Mouse (Mus musculus) C2C12 (cell line): Measurements from ENCODE around the gene Aph1c. TPM values are rescaled to one million over a fixed set of nuclear protein-coding genes. Genes with fewer than 3 reads are reported as not detected.
"Not testable (repeated sequence)": the region's sequence is repeated elsewhere in the genome, so short reads cannot be mapped to it uniquely, and the experiment has no call there.

ENCODE experiments used
- H3K27me3 ChIP-seq: one replicate; pipeline ENCODE4 v1.6.1; 2011; ENCODE audit not compliant: control insufficient read depth, insufficient read depth, insufficient read length
- H3K36me3 ChIP-seq: one replicate; pipeline ENCODE4 v1.6.1; 2011; ENCODE audit not compliant: control insufficient read depth, insufficient read depth
- H3K4me3 ChIP-seq: one replicate; pipeline ENCODE4 v1.5.1; 2011; ENCODE audit warnings: mild to moderate bottlenecking, control low read depth; ENCODE audit not compliant: poor library complexity, insufficient read depth, severe bottlenecking
- H3K79me2 ChIP-seq: one replicate; pipeline ENCODE4 v1.6.1; 2011; ENCODE audit not compliant: control insufficient read depth, insufficient read depth
- H3K79me3 ChIP-seq: one replicate; pipeline ENCODE4 v1.6.1; 2011; ENCODE audit warnings: low read depth, control low read depth
- H3ac ChIP-seq: one replicate; pipeline ENCODE3; 2011; ENCODE audit warnings: low read depth; ENCODE audit not compliant: control insufficient read depth, insufficient read length
- CEBPB ChIP-seq: IDR thresholded peaks from one replicate; pipeline ENCODE4 v1.6.1; 2011; ENCODE audit warnings: low read depth, mild to moderate bottlenecking, control low read depth, moderate library complexity
- CTCF ChIP-seq: IDR thresholded peaks from one replicate; pipeline ENCODE4 v1.5.1; 2011; ENCODE audit not compliant: control insufficient read depth, insufficient read depth, insufficient read length
- FOSL1 ChIP-seq: IDR thresholded peaks from one replicate; pipeline ENCODE4 v1.8.0; 2011; ENCODE audit warnings: mild to moderate bottlenecking, low read length; ENCODE audit not compliant: poor library complexity, insufficient read depth, severe bottlenecking
- MAX ChIP-seq: IDR thresholded peaks from one replicate; pipeline ENCODE4 v1.6.1; 2011; ENCODE audit warnings: mild to moderate bottlenecking, control low read depth
- MYOD1 ChIP-seq: IDR thresholded peaks from one replicate; pipeline ENCODE4 v1.6.1; 2011; ENCODE audit warnings: low read depth; ENCODE audit not compliant: control insufficient read depth, insufficient read length
- MYOG ChIP-seq: IDR thresholded peaks from one replicate; pipeline ENCODE4 v1.6.1; 2011; ENCODE audit not compliant: control insufficient read depth, insufficient read length; ENCODE audit errors: extremely low read depth
- USF1 ChIP-seq: IDR thresholded peaks from one replicate; pipeline ENCODE4 v1.6.1; 2011; ENCODE audit warnings: low read depth, mild to moderate bottlenecking, control low read depth, moderate library complexity
- polyA plus RNA-seq: library from polyadenylated mRNA; unstranded; fragments of >200 nt; fragmentation: generic; extraction: Trizol; gene quantifications from one replicate; pipeline ENCODE4 v1.2.1, GENCODE M21; 2012; ENCODE audit warnings: missing spikeins

Aph1c gene
- polyA plus RNA-seq, 1 experiment, result 0.49 TPM

GRCm38 (mm10) chr9:66795464-66796324 lies 38.8 kb downstream of the Aph1c start, which contains the start of gene Aph1b:
TSS of gene Aph1b (minus strand) at chr9:66795490.
- Histone ChIP-seq H3K4me3 (peak within 1 kb of the TSS; percentile 47), H3ac (peak within 1 kb of the TSS; percentile 68), H3K36me3 (no peaks in the 10 kb centered on the region), H3K79me3 (no peaks in the 10 kb centered on the region), H3K27me3 (no peaks in the 10 kb centered on the region), H3K79me2 (no peaks in the 10 kb centered on the region)
- TF ChIP-seq MYOD1 (no peak), FOSL1 (no peak), CEBPB (no peak), MAX (no peak), USF1 (no peak), CTCF (no peak), MYOG (no peak)

GRCm38 (mm10) chr9:66794629-66795463 lies 39.7 kb downstream of the Aph1c start:
- H3K27me3 ChIP-seq, result no peaks in the 10 kb centered on the region
- no peak for TF ChIP-seq MYOD1
- no peak for TF ChIP-seq CEBPB
- no peak for TF ChIP-seq MYOG
- TF ChIP-seq FOSL1, result no peak
- no peaks in the 10 kb centered on the region for H3K79me2 ChIP-seq
- peak overlapping the region; percentile 68 for H3ac ChIP-seq
- H3K4me3 ChIP-seq, result peak overlapping the region; percentile 47
- no peaks in the 10 kb centered on the region for H3K79me3 ChIP-seq
- no peaks in the 10 kb centered on the region for H3K36me3 ChIP-seq

GRCm38 (mm10) chr9:66787821-66788220 lies 46.7 kb downstream of the Aph1c start:
- H3K79me3 ChIP-seq, result no peaks in the 10 kb centered on the region
- H3K79me2 ChIP-seq, result no peaks in the 10 kb centered on the region
- H3K36me3 ChIP-seq, result no peaks in the 10 kb centered on the region
- no peak for TF ChIP-seq FOSL1
- no peak for TF ChIP-seq CEBPB
- TF ChIP-seq USF1, result no peak
- TF ChIP-seq MYOD1, result no peak
- TF ChIP-seq CTCF, result no peak
- no peak for TF ChIP-seq MYOG
- no peak for TF ChIP-seq MAX
- H3K27me3 ChIP-seq, result no peaks in the 10 kb centered on the region
- no peak overlapping the region for H3ac ChIP-seq
- no peak overlapping the region for H3K4me3 ChIP-seq

GRCm38 (mm10) chr9:66784552-66784951 lies 50.0 kb downstream of the Aph1c start:
- H3K79me3 ChIP-seq, H3K79me2 ChIP-seq, H3K36me3 ChIP-seq, H3K27me3 ChIP-seq, H3K4me3 ChIP-seq, H3ac ChIP-seq: not testable (repeated sequence)

- H3K4me3 ChIP-seq, result no peak overlapping the region
- no peaks in the 10 kb centered on the region for H3K79me2 ChIP-seq
- no peaks in the 10 kb centered on the region for H3K79me3 ChIP-seq
- TF ChIP-seq CEBPB (no peak), MYOG (no peak), MYOD1 (no peak), CTCF (no peak), FOSL1 (no peak), USF1 (no peak), MAX (no peak)
- H3K36me3 ChIP-seq, result no peaks in the 10 kb centered on the region
- no peaks in the 10 kb centered on the region for H3K27me3 ChIP-seq
- H3ac ChIP-seq, result no peak overlapping the region
Measured at GRCm38 (mm10) chr9:66770701-66771100, 63.8 kb downstream of the Aph1c start.
